Mouse (Mus musculus) lung, postnatal 0 days (tissue): ENCODE results near the gene Sh3d19. TPM values are rescaled to one million over a fixed set of nuclear protein-coding genes. Genes with fewer than 3 reads are reported as not detected.

Experiments used
- ATAC-seq: fragments of 200-750 bp; cut with Nextera tagmentation; 2 replicates; pipeline ENCODE4 v1.8.0; 2017; ENCODE audit warnings: moderate library complexity
- DNase-seq: peaks from one replicate; pipeline ENCODE4 v3.0.0-alpha.2; 2016; ENCODE audit warnings: low spot score
- H3K27ac ChIP-seq: fragments of 300-500 bp; sonication (generic); 2 replicates; pipeline ENCODE4 v1.5.1; 2014; ENCODE audit warnings: antibody characterized with exemption, mild to moderate bottlenecking, low read length, mixed read lengths
- H3K27me3 ChIP-seq: fragments of 300-500 bp; sonication (generic); replicated peaks from 2 replicates; pipeline ENCODE4 v1.6.1; 2014; ENCODE audit warnings: low read length, mixed read lengths; ENCODE audit not compliant: insufficient read depth
- H3K36me3 ChIP-seq: fragments of 300-500 bp; sonication (generic); 2 replicates; pipeline ENCODE4 v1.6.1; 2014; ENCODE audit warnings: low read length, mixed read lengths; ENCODE audit not compliant: insufficient read depth
- H3K4me1 ChIP-seq: fragments of 300-500 bp; sonication (generic); 2 replicates; pipeline ENCODE4 v1.6.1; 2014; ENCODE audit warnings: antibody characterized with exemption, low read depth, low read length, mixed read lengths; ENCODE audit not compliant: insufficient read depth
- H3K4me2 ChIP-seq: fragments of 300-500 bp; sonication (generic); replicated peaks from 2 replicates; pipeline ENCODE4 v1.6.1; 2014; ENCODE audit warnings: low read depth, mild to moderate bottlenecking, low read length, moderate library complexity, mixed read lengths
- H3K4me3 ChIP-seq: fragments of 300-500 bp; sonication (generic); 2 replicates; pipeline ENCODE4 v1.5.1; 2014; ENCODE audit warnings: low read depth, low read length
- H3K9ac ChIP-seq: fragments of 300-500 bp; sonication (generic); replicated peaks from 2 replicates; pipeline ENCODE4 v1.6.1; 2014; ENCODE audit warnings: low read depth, mild to moderate bottlenecking
- H3K9me3 ChIP-seq: fragments of 300-500 bp; sonication (generic); 2 replicates; pipeline ENCODE4 v1.6.1; 2016; ENCODE audit warnings: low read length, mixed read lengths
- CTCF ChIP-seq: IDR thresholded peaks from 2 replicates; pipeline ENCODE4 v1.5.1; 2016; ENCODE audit warnings: antibody characterized with exemption, mild to moderate bottlenecking
- EP300 ChIP-seq: IDR thresholded peaks from 2 replicates; pipeline ENCODE4 v1.6.1; 2016; ENCODE audit warnings: antibody characterized with exemption, mild to moderate bottlenecking, control low read depth
- WGBS: fragments of 180-500 bp; shearing (Covaris S2); extraction: QIAGEN DNeasy Blood & Tissue Kit; methylation state at CpG from one replicate; pipeline ENCODE4 v1.1.7; 2014; 5-methylcytosine and 5-hydroxymethylcytosine counted together
- polyA plus RNA-seq: library from polyadenylated mRNA; unstranded; fragments of >200 nt; fragmentation: Nextera tagmentation; extraction: Ambion mirVana; gene quantifications from 2 replicates; pipeline ENCODE4 v1.2.1, GENCODE M21; 2015

The Sh3d19 gene
- polyA plus RNA-seq, 1 experiment from 2014 or later: 28.3 TPM

- ATAC-seq (no peak), DNase-seq (no peak)
- TF ChIP-seq CTCF (peak; percentile 27; the same call in 1 of the 2 replicates), EP300 (no peak)
- no peaks in the 10 kb centered on the region for H3K9me3 ChIP-seq
- H3K27ac ChIP-seq: no peak overlapping the region
- H3K36me3 ChIP-seq: peaks cover 22% of the 10 kb centered on the region
- no peaks in the 10 kb centered on the region for H3K4me1 ChIP-seq
- H3K9ac ChIP-seq: no peak overlapping the region
- H3K4me2 ChIP-seq: no peak overlapping the region
- no peak overlapping the region for H3K4me3 ChIP-seq
- H3K27me3 ChIP-seq: no peaks in the 10 kb centered on the region
These were observed 151.2 kb downstream of the Sh3d19 start for GRCm38 (mm10) chr3:86122156-86122555.

GRCm38 (mm10) chr3:86123251-86123746, 152.4 kb downstream of the Sh3d19 start:
- DNase-seq (no peak), ATAC-seq (no peak)
- no peaks in the 10 kb centered on the region for H3K4me1 ChIP-seq
- H3K4me3 ChIP-seq: no peak overlapping the region
- TF ChIP-seq CTCF: no peak
- TF ChIP-seq EP300: no peak
- 60% methylated on average over 8 of the region's 8 CpGs for WGBS
- no peak overlapping the region for H3K4me2 ChIP-seq
- H3K27ac ChIP-seq: no peak overlapping the region
- H3K9ac ChIP-seq: no peak overlapping the region
- peaks cover 27% of the 10 kb centered on the region for H3K36me3 ChIP-seq
- H3K9me3 ChIP-seq: no peaks in the 10 kb centered on the region
- H3K27me3 ChIP-seq: no peaks in the 10 kb centered on the region

GRCm38 (mm10) chr3:86129757-86130156, 158.8 kb downstream of the Sh3d19 start:
- Histone ChIP-seq H3K27me3 (no peaks in the 10 kb centered on the region), H3K4me1 (no peaks in the 10 kb centered on the region), H3K9me3 (no peaks in the 10 kb centered on the region), H3K4me3 (no peak overlapping the region), H3K9ac (no peak overlapping the region), H3K27ac (no peak overlapping the region), H3K36me3 (peaks cover 9% of the 10 kb centered on the region), H3K4me2 (no peak overlapping the region)
- DNase-seq: peak; percentile 55
- 15% methylated on average over 6 of the region's 6 CpGs for WGBS
- ATAC-seq: no peak
- no peak for TF ChIP-seq EP300
- peak; percentile 81 for TF ChIP-seq CTCF

- no peak for DNase-seq
- TF ChIP-seq EP300 (no peak), CTCF (no peak)
- Histone ChIP-seq H3K9me3 (no peaks in the 10 kb centered on the region), H3K36me3 (peaks cover 33% of the 10 kb centered on the region), H3K4me3 (no peak overlapping the region), H3K27ac (no peak overlapping the region), H3K4me1 (no peaks in the 10 kb centered on the region), H3K9ac (no peak overlapping the region), H3K27me3 (no peaks in the 10 kb centered on the region), H3K4me2 (no peak overlapping the region)
- no peak for ATAC-seq
- 83% methylated on average over 6 of the region's 6 CpGs for WGBS
These were observed 164.2 kb downstream of the Sh3d19 start for GRCm38 (mm10) chr3:86134939-86135638.

DNA sequence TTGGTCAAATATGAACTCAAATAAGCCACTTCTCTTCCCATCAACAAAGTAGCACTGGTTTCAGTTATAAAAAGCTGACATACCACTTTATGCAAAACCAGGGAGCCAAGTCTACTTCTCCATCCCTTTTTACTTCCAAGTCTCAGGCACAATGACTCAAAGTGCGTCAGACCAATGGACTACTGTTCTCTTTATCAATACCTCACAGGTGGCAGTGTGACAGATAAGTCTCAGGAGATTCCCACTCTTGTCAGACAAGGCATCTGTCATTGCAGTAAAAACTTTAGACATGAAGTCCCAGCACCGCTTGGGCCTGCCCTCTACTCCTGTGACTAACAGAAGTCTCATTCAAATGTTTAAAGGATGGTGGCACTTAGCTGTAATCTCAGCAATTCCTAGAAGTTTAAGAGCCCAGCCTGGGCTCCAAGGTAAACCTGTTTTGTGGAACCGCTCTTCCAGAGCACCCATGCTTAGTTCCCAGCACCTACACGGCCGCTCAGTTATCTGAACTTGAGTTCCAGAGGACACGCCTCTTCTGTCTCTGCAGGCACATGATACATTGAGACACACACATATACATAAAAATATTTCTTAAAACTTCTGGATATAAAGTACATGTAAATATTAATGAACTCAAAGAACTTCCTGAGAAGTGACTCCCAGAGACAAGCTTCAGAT, 165.1 kb downstream of the Sh3d19 start:
- Histone ChIP-seq H3K4me3 (no peak overlapping the region), H3K27ac (no peak overlapping the region), H3K4me1 (peaks cover 2% of the 10 kb centered on the region; the same call in 1 of the 2 replicates), H3K36me3 (peaks cover 38% of the 10 kb centered on the region), H3K9ac (no peak overlapping the region), H3K9me3 (no peaks in the 10 kb centered on the region), H3K27me3 (no peaks in the 10 kb centered on the region), H3K4me2 (no peak overlapping the region)
- no peak for DNase-seq
- WGBS: 82% methylated on average over 6 of the region's 6 CpGs
- TF ChIP-seq EP300 (no peak), CTCF (no peak)
- ATAC-seq: no peak

- Histone ChIP-seq H3K4me3 (no peak overlapping the region), H3K4me2 (no peak overlapping the region), H3K27ac (no peak overlapping the region), H3K4me1 (peaks cover 3% of the 10 kb centered on the region; the same call in 1 of the 2 replicates), H3K36me3 (peaks cover 38% of the 10 kb centered on the region), H3K27me3 (no peaks in the 10 kb centered on the region), H3K9ac (no peak overlapping the region), H3K9me3 (no peaks in the 10 kb centered on the region)
- no peak for TF ChIP-seq EP300
- TF ChIP-seq CTCF: no peak
- WGBS: 84% methylated on average over 6 of the region's 6 CpGs
- ATAC-seq: no peak
- DNase-seq: no peak
These were observed 166.1 kb downstream of the Sh3d19 start for GRCm38 (mm10) chr3:86136936-86137574.
